ENCODE assay signal across 13 mouse cellular contexts in the genomic region with DNA sequence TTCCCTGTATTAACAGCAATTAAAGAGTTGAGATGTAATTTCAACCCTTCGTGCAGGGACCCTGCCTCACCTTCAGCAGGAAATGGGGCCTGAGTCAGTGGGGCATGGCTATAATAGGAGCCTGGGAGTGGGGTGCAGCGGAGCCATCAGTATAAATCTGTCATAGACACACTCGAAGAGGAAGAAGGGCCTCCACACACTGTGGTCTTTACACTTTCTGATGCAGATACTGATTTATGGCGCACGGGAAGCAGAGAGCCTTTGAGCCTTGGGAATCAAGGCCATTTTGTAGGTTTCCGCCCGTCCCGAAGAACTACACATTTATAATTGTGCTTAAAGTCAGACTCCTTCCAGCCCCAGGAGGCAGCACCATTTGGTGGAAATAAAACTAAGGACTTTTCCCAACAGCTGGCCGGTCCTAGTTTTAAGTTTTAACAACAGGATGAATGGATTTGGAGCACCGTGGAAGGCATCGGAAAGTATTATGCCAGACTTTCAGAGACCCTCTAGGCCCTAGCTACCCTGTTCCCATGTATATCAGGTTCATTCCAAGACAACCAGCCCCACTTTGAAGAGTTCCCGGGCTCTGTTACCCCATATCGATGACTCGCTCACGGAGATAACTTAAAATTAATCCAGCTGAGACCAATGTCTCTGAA. TPM values are rescaled to one million over a fixed set of nuclear protein-coding genes. Genes with fewer than 3 reads are reported as not detected.
DNase-seq lines count a peak whose midpoint lies in the region; ATAC-seq lines count a peak whose summit lies in the region.
"Had no signal": no experiment of that assay in that cellular context is flagged by ENCODE, and none has a peak within 500 bp of the region (broad histone marks: within the 10 kb centered on the region; RNA-seq: fewer than 3 reads in every experiment).

No protein-coding gene starts in this region.

- no peak overlapping the region for H3K4me3 ChIP-seq in heart, embryonic 14.5 days (ENCODE audit: control insufficient read depth in 1 of 2, insufficient read depth in 1 of 2, low read depth in 1 of 2, low read length in 2 of 2)
- no peak overlapping the region for H3K4me3 ChIP-seq in neural tube, embryonic 15.5 days (replicated peaks)
- H3K4me3 ChIP-seq in intestine, embryonic 14.5 days (ENCODE audit: low read depth, low read length): no peak overlapping the region
- H3K4me3 ChIP-seq in neural tube, embryonic 13.5 days: no peak overlapping the region
- no peak overlapping the region for H3K4me3 ChIP-seq in midbrain, embryonic 11.5 days (ENCODE audit: low read depth, low read length)
- H3K4me3 ChIP-seq: forebrain, embryonic 13.5 days; liver, embryonic 15.5 days had no signal

- no peaks in the 10 kb centered on the region for H3K9me3 ChIP-seq in heart, embryonic 14.5 days (ENCODE audit: control insufficient read depth, low read length)
- H3K9me3 ChIP-seq in neural tube, embryonic 15.5 days (replicated peaks): no peaks in the 10 kb centered on the region
- H3K9me3 ChIP-seq in intestine, embryonic 14.5 days (ENCODE audit: control insufficient read depth, low read length): no peaks in the 10 kb centered on the region
- H3K9me3 ChIP-seq in neural tube, embryonic 13.5 days: no peaks in the 10 kb centered on the region
- H3K9me3 ChIP-seq in midbrain, embryonic 11.5 days (ENCODE audit: control insufficient read depth, low read length): no peaks in the 10 kb centered on the region
- H3K9me3 ChIP-seq: forebrain, embryonic 13.5 days; liver, embryonic 15.5 days had no signal

- peak overlapping the region; percentile 54; the same call in 1 of the 2 replicates for H3K4me2 ChIP-seq in heart, embryonic 14.5 days (ENCODE audit: low read length)
- no peak overlapping the region for H3K4me2 ChIP-seq in neural tube, embryonic 15.5 days
- H3K4me2 ChIP-seq in intestine, embryonic 14.5 days (ENCODE audit: low read length): peak overlapping the region; percentile 23; the same call in 1 of the 2 replicates
- H3K4me2 ChIP-seq in neural tube, embryonic 13.5 days: no peak overlapping the region
- no peak overlapping the region for H3K4me2 ChIP-seq in midbrain, embryonic 11.5 days
- H3K4me2 ChIP-seq: liver, embryonic 15.5 days had no signal

- no peak for ATAC-seq in heart, embryonic 14.5 days (ENCODE audit: insufficient number of reproducible peaks, insufficient read depth, low FRiP score, low read depth)
- no peak for ATAC-seq in neural tube, embryonic 15.5 days (ENCODE audit: low FRiP score)
- ATAC-seq in intestine, embryonic 14.5 days (replicated peaks; ENCODE audit: low FRiP score, low TSS enrichment, low read depth): no peak
- ATAC-seq in neural tube, embryonic 13.5 days (ENCODE audit: low read depth): no peak
- ATAC-seq in midbrain, embryonic 11.5 days (ENCODE audit: low FRiP score): no peak

- WGBS in heart, embryonic 14.5 days: 74% methylated on average over 15 of the region's 15 CpGs
- 28% methylated on average over 15 of the region's 15 CpGs for WGBS in neural tube, embryonic 15.5 days
- WGBS in intestine, embryonic 14.5 days: 32% methylated on average over 15 of the region's 15 CpGs
- WGBS in neural tube, embryonic 13.5 days: 20% methylated on average over 15 of the region's 15 CpGs
- 90% methylated on average over 15 of the region's 15 CpGs for WGBS in midbrain, embryonic 11.5 days

- no peak for DNase-seq in heart, adult 9 months (ENCODE audit: low spot score in 2 of 2)
- peak; percentile 51 for DNase-seq in neural tube, embryonic 10.5 days (ENCODE audit: extremely low spot score, low spot score)
- peak; percentile 64 for DNase-seq in intestine, embryonic 14.5 days (ENCODE audit: low spot score)
- no peak for DNase-seq in gastrocnemius, postnatal 4 days (ENCODE audit: low spot score in 2 of 2)
- DNase-seq in midbrain, embryonic 11.5 days (ENCODE audit: low spot score, missing footprints): no peak
- DNase-seq: cerebellum, adult 18-20 months; retina, postnatal 1 day had no signal

- H3K9ac ChIP-seq in heart, embryonic 14.5 days (ENCODE audit: low read length): no peak overlapping the region
- H3K9ac ChIP-seq in neural tube, embryonic 15.5 days (replicated peaks): no peak overlapping the region
- no peak overlapping the region for H3K9ac ChIP-seq in intestine, embryonic 14.5 days (ENCODE audit: low read length)
- H3K9ac ChIP-seq in neural tube, embryonic 13.5 days: no peak overlapping the region
- no peak overlapping the region for H3K9ac ChIP-seq in midbrain, embryonic 11.5 days (ENCODE audit: low read length)
- H3K9ac ChIP-seq: forebrain, embryonic 13.5 days; liver, embryonic 15.5 days had no signal

- peak overlapping the region; percentile 54 to 59 for H3K27ac ChIP-seq in heart, embryonic 14.5 days (replicated peaks in 1 of 2; ENCODE audit: control insufficient read depth in 1 of 2, insufficient read depth in 1 of 2, low read depth in 2 of 2, low read length in 2 of 2)
- no peak overlapping the region for H3K27ac ChIP-seq in neural tube, embryonic 15.5 days (replicated peaks)
- peak overlapping the region; percentile 79 for H3K27ac ChIP-seq in intestine, embryonic 14.5 days (ENCODE audit: low read depth)
- peak overlapping the region; percentile 49; the same call in 1 of the 2 replicates for H3K27ac ChIP-seq in neural tube, embryonic 13.5 days (replicated peaks)
- no peak overlapping the region for H3K27ac ChIP-seq in midbrain, embryonic 11.5 days (ENCODE audit: low read depth, low read length)
- H3K27ac ChIP-seq: forebrain, embryonic 13.5 days; liver, embryonic 15.5 days had no signal

- no peaks in the 10 kb centered on the region for H3K27me3 ChIP-seq in heart, embryonic 14.5 days (ENCODE audit: control insufficient read depth, insufficient read depth, low read length)
- H3K27me3 ChIP-seq in neural tube, embryonic 15.5 days (replicated peaks): no peaks in the 10 kb centered on the region
- no peaks in the 10 kb centered on the region for H3K27me3 ChIP-seq in intestine, embryonic 14.5 days (replicated peaks; ENCODE audit: control insufficient read depth, insufficient read depth, low read length)
- H3K27me3 ChIP-seq in neural tube, embryonic 13.5 days: 0 out of 2 replicates have a peak, but pooled peaks cover 2% of the 10 kb centered on the region
- H3K27me3 ChIP-seq in midbrain, embryonic 11.5 days (ENCODE audit: control insufficient read depth, insufficient read depth, low read length): no peaks in the 10 kb centered on the region
- H3K27me3 ChIP-seq: forebrain, embryonic 13.5 days; liver, embryonic 15.5 days had no signal

- H3K36me3 ChIP-seq in heart, embryonic 14.5 days (ENCODE audit: control insufficient read depth, insufficient read depth, low read length): no peaks in the 10 kb centered on the region
- H3K36me3 ChIP-seq in neural tube, embryonic 15.5 days: no peaks in the 10 kb centered on the region
- H3K36me3 ChIP-seq in intestine, embryonic 14.5 days (ENCODE audit: control insufficient read depth, insufficient read depth, low read length): peaks cover 16% of the 10 kb centered on the region
- no peaks in the 10 kb centered on the region for H3K36me3 ChIP-seq in neural tube, embryonic 13.5 days
- H3K36me3 ChIP-seq in midbrain, embryonic 11.5 days (ENCODE audit: control insufficient read depth, insufficient read depth, low read length): no peaks in the 10 kb centered on the region
- H3K36me3 ChIP-seq: liver, embryonic 15.5 days had no signal

- peaks cover 43 to 63% of the 10 kb centered on the region in 2 experiments for H3K4me1 ChIP-seq in heart, embryonic 14.5 days (ENCODE audit: control insufficient read depth in 2 of 2, insufficient read depth in 2 of 2, low read length in 2 of 2)
- peaks cover 70% of the 10 kb centered on the region for H3K4me1 ChIP-seq in neural tube, embryonic 15.5 days
- H3K4me1 ChIP-seq in intestine, embryonic 14.5 days (replicated peaks; ENCODE audit: control insufficient read depth, insufficient read depth, low read length): peaks cover 80% of the 10 kb centered on the region
- peaks cover 84% of the 10 kb centered on the region for H3K4me1 ChIP-seq in neural tube, embryonic 13.5 days (replicated peaks)
- peaks cover 29% of the 10 kb centered on the region for H3K4me1 ChIP-seq in midbrain, embryonic 11.5 days (ENCODE audit: control insufficient read depth, insufficient read depth, low read length)

RNA-seq across cellular contexts. Expression of a gene that starts 55.2 kb away (rescaled TPM):
- 4.0 and 4.6 TPM in 2 replicates for polyA plus RNA-seq in heart, embryonic 14.5 days (2014; fragmentation: Nextera tagmentation; extraction: Ambion mirVana)
- polyA plus RNA-seq in neural tube, embryonic 15.5 days (2015; fragmentation: Nextera tagmentation; extraction: Ambion mirVana): 3.2 and 7.5 TPM in 2 replicates
- 61.0 and 68.0 TPM in 2 replicates for polyA plus RNA-seq in intestine, embryonic 14.5 days (2014; fragmentation: Nextera tagmentation; extraction: Ambion mirVana)
- polyA plus RNA-seq in neural tube, embryonic 13.5 days (2015; fragmentation: Nextera tagmentation; extraction: Ambion mirVana): 3.7 and 8.8 TPM in 2 replicates
- 1 to 10 TPM; 1.6 to 2.0 TPM for total RNA-seq in gastrocnemius, postnatal 4 days (2021)
- polyA plus RNA-seq in midbrain, embryonic 11.5 days (2014; fragmentation: Nextera tagmentation; extraction: Ambion mirVana): 22.9 and 23.2 TPM in 2 replicates
- polyA plus RNA-seq: urinary bladder, adult 2 months had no signal

Comparison
In these comparisons a context has a peak if more than half of its experiments do, and no peak if none do; other contexts are left out.
1. H3K27ac ChIP-seq: peak in heart, embryonic 14.5 days (2 of 2), intestine, embryonic 14.5 days (single experiment) and neural tube, embryonic 13.5 days (single experiment); none in neural tube, embryonic 15.5 days (single experiment) and midbrain, embryonic 11.5 days (single experiment).
2. H3K4me2 ChIP-seq: peak in heart, embryonic 14.5 days (single experiment) and intestine, embryonic 14.5 days (single experiment); none in neural tube, embryonic 15.5 days (single experiment), neural tube, embryonic 13.5 days (single experiment) and midbrain, embryonic 11.5 days (single experiment).
3. DNase-seq: peak in neural tube, embryonic 10.5 days (single experiment) and intestine, embryonic 14.5 days (single experiment); none in heart, adult 9 months (0 of 2), gastrocnemius, postnatal 4 days (0 of 2) and midbrain, embryonic 11.5 days (single experiment).